Mouse (Mus musculus): ENCODE measurements around the gene Atp8b5.

- no peak for TF ChIP-seq EP300 (IDR thresholded peaks at IDR 0.05; ENCODE audit: low read depth)
- no peak for TF ChIP-seq CTCF (IDR thresholded peaks at IDR 0.05; ENCODE audit: low read depth)
Observed at GRCm38 (mm10) chr4:43371406-43371805, 104.4 kb downstream of the Atp8b5 start.

Measured in heart, postnatal 0 days (tissue).